Mouse (Mus musculus) neutrophil, adult 5-6 weeks (primary cell): ENCODE data around the gene Rabggtb. TPM values are rescaled to one million over a fixed set of nuclear protein-coding genes. Genes with fewer than 3 reads are reported as not detected.

Source experiments
- ATAC-seq: fragments of 151-379, 151-347 bp; 2 replicates; pipeline ENCODE4 v1.8.0; 2017; ENCODE audit warnings: mild to moderate bottlenecking, moderate TSS enrichment; ENCODE audit not compliant: insufficient number of reproducible peaks, poor library complexity, low FRiP score, severe bottlenecking; ENCODE audit errors: extremely low read depth
- total RNA-seq: library from RNA; stranded (forward); fragments of 200-1000 nt; gene quantifications from 2 replicates; pipeline ENCODE4 v1.2.3, GENCODE M21; 2017

The Rabggtb gene
- total RNA-seq, 1 experiment from 2014 or later = 56.6 TPM

DNA sequence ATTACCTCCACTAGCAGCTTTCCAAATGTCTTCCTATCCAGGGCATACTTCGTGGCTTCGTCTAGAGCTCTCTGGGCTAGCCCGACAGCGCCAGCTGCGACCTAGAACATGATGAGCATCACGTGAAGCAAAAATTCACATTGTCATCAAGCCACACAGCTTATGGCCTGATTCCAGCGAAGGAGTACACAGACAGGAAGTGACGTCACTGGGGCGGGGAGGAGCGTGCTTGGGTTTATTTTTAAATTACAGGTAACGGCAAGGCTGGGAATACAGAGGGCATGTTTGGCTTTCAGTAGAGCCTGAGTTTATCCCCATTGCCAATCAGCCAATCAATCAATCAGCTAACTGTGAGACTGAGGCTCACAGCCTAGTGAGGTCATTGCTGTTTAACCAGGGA lies 16.7 kb upstream of the Rabggtb start:
- no peak for ATAC-seq

- ATAC-seq = no peak
Observed at GRCm38 (mm10) chr3:153926333-153926732, 13.5 kb upstream of the Rabggtb start.

DNA sequence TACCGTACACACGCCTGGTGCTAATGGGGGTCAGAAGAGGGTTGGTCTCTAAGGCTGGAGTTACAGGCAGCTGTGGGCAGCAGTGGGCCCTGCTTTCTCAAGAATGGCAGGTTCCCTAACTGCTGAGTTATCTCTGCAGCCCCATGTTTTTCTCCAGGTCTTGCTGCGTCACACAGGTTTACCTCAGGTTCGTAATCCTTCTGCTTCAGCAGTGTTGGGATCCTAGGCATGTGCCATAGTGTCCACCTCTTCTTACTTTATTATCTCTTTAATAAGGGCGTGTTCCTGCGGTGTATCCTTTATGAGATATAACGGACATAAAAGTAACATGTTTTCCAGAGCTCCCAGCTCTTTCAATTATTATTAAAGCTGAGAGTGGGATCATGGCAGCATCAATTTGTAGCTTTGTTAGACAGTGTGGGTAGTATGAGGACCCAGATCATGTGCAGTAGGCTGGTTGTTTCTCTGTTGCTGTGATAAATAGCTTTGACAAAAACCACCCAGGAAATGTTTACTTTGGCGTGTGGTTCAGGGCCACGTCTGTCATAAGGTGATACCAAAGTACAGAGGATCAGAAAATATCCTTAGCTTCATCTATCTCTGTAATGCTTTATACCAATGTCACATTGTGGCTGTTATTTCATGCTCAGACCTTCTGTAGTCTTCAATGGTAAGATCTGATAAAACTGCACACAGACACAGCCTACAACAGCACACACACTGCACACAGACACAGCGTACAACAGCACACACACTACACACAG lies 8.5 kb upstream of the Rabggtb start:
- ATAC-seq = no peak

- ATAC-seq = no peak
Observed at GRCm38 (mm10) chr3:153917200-153917599, 4.4 kb upstream of the Rabggtb start.

DNA sequence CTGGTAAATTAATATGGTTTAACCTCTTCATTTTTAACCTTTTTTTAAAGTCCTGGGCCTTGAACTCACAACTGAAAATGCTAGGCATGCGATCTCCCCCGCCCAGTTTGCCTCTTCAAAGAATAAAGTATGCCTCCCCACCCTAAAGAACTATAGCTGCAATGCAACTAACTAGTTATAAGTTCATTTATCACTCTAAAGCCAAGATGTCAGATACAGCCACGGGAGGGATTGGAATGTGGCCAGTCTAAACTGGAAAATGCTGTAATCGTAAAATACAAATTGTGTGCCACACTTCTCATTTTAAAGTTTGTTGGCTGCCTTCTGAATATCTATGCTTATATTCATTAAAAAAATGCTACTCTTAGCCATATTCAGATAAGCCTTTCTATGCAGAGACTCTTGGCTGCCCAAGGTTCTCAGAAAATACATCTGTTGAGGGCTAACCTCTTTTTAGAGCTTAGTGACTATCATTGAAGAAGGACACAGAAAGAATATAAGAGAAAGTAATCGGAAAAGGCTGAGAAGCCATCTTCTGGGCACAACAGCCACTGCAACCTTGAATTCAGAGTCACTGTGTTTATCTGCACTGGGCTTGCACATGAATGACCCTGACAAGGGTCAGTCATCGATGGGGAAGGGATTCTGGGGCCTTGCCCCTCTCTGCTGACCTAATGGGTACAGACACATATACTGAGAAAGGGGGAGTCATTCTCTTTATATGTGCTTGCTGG lies 868 bp upstream of the Rabggtb start:
- no peak for ATAC-seq

- ATAC-seq = no peak
Observed at GRCm38 (mm10) chr3:153911882-153912440, 848 bp downstream of the Rabggtb start.

- no peak for ATAC-seq
Observed at GRCm38 (mm10) chr3:153911197-153911881, 1.5 kb downstream of the Rabggtb start.

DNA sequence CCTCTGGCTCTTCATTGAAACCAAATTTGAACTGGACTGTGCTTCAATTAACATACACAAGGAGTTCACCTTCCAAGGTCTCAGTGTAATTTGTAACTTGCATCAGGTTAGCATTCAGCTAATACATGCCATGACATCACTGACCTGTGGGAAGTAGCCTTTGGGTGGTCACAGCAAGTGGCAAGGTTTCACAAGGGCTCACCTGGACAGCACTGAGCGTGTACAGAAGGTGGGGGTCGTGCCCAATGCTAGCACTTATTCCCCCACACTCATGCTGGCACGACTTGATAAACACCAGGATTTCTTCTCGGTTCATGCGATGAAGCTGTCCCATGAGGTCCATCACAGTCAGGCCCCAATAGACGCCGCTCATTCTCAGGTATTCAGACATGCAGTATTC lies 2.3 kb downstream of the Rabggtb start:
- ATAC-seq = no peak

- ATAC-seq = no peak
Observed at GRCm38 (mm10) chr3:153908919-153909318, 3.9 kb downstream of the Rabggtb start.

GRCm38 (mm10) chr3:153906136-153906871 lies 6.5 kb downstream of the Rabggtb start, which contains the start of gene Msh4:
TSS of gene Msh4 (minus strand) at chr3:153906138.
- no peak for ATAC-seq

DNA sequence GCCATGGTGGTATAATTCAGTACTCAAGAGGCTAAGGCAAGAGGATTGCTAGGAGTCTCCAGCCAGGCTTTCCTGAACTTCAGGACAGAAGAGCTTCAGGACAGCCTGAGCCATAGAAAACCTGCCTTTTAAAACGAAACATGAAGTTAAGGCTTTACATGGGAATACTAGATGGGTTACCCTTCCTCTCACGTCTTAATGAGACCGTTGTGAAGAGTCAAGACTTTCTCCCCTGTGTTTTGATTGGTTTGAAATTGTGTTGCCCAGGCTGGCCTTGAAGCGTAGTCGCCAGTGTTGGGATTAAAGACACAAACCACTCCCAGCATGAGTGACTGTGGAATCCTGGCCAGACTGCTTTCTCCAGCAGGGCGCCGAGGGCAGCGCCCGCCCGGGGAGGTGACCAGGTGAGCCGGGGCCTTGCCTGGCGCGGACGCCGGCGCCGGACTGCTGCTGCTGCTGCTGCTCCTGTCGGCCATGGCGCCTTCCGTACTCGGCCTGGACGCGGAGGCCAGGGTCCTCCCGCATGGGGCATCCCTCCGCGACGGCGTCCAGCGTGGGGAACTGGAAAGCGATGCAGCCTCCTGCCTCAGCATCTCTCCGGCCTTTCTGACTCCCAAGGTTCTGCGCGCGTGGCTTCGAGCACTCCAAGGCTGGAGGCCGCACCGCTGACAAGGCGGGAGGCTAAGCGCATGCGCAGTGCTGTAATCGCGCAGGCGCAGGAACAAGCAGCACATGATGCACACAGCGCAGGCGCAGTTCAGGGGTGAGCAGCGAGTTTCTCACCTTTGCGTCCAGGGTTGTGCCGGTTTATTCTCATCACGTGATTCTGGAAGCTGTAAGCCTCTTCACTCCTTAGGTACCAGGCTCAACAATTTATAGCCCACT lies 7.3 kb downstream of the Rabggtb start:
- no peak for ATAC-seq

DNA sequence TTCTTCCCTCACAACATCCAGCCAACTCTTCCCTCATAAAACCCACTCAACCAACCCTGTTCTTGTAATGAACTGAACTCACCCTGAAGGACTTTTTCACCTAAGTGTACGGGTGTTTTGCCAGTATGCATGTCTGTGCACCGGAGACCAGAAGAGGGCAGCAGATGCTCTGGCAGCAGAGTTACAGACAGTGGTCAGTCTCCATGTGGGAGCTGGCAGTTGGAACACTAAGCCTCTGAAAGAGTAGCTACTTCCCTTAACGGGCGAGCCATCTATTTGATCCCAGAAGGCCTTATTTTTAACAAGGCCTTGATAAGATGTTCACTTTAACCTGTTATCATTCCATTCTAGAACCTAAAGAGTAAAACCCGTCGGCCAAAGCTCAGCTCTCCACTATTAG lies 8.2 kb downstream of the Rabggtb start:
- no peak for ATAC-seq

GRCm38 (mm10) chr3:153902595-153902994 lies 10.2 kb downstream of the Rabggtb start:
- ATAC-seq = no peak

GRCm38 (mm10) chr3:153901904-153902303 lies 10.9 kb downstream of the Rabggtb start:
- ATAC-seq = no peak

DNA sequence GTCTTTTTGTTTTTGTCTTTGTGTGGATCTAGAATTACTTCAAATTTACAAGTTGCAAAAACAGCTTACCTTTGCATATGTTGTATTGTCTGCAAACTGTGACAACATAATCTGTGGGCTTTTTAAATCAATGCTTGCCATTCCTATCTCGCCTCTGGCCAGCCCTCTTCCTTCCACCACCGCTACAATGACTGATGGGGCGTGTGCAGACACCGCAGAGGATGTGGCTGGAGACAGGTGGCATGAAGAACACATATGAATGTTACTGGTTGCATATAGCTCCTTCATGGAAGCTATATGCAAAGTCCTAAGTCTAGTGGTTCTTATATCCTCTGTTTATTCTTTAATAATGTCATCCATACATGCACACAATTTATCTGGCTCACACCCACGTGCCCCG lies 15.6 kb downstream of the Rabggtb start:
- no peak for ATAC-seq

DNA sequence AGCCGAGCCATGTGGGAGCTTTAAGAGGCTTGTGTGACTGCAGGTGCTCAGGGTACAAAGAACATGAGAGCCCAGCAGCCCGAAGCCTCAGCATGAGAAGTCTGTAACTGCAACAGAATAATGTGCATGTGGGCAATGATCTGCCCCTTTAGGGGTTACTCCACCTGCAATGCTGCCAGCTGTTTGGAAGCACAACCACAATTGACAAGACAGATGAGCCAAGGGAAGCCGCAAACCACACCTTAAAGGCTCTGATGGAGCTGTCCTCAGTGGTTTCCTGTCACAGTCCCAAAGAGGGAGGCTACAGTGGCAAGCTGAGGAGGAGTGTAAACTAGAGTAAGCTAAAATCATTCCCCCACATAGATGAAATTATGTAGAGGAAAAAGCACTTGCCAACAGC lies 17.4 kb downstream of the Rabggtb start:
- no peak for ATAC-seq

DNA sequence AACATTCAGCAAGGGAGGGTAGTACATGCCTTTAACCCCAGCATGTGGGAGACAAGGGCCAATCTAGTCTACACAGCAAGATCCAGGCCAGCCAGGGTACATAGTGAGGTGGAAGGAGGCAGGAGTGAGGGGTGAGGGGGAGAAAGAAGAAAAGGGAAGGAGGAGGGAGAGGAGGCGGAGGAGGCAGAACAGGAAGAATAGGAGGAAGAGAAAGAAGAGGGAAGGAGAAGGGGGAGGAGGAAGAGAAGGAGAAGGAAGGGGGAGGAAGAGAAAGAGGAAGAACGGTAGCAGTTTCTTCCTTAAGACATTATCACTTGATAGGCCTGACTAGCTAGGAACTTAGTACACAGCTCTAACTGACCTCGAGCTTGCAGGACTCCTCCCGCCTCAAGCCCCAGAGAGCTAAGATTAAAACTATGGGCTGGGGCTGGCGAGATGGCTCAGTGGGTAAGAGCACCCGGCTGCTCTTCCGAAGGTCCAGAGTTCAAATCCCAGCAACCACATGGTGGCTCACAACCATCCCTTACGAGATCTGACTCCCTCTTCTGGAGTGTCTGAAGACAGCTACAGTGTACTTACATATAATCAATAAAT lies 23.5 kb downstream of the Rabggtb start:
- ATAC-seq = no peak

DNA sequence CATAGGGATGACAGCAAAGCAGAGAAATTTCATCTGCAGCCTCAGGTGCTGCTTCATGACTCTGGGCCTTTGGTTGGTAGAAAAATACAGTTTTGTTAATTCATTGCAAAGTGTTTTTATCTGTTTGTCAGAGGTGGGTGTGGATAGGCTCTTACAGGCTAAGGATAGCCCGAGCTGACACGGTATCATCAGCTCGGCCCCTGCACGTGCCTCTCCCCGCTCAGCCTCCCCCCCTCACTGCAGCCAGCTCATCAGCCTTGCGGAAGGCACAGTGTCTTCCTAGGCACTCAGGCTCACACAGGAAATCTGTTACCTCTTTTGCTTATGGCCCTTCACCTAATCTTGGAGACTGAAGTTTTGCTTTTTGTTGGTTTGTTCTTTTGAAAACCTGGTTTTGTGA lies 24.7 kb downstream of the Rabggtb start:
- ATAC-seq = no peak
